Mouse (Mus musculus) v-Abl transformed pro-B cells (cell line): ENCODE results near the gene A730049H05Rik.

ENCODE experiments used
- in situ Hi-C, 2 experiments: fragments of 400-800 bp; cut with MboI; formaldehyde crosslinking; loops; one replicate each; pipeline ENCODE4 v1.15.1; 2025; ENCODE audit not compliant: unreplicated experiment in 2 of 2

Gene A730049H05Rik

DNA sequence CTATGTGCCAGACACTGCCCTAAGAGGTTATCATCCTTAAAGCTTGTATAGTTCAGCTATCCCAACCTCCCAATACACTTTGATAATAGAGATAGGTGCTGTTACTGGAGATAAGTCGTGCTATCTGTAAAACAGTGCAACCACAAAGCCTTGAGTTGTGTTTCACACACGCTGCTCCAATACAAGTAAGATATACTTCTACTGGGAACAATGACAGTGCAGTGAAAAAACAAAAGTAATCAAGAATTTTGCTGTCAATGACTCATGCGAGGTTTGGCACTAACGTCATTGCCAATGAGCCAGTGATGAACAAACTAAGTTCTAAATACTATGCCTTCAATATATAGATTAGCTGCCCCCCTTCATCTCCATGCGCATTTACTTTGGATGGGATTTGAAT, 10.3 kb downstream of the A730049H05Rik start:
- in situ Hi-C loops = no loop called here

DNA sequence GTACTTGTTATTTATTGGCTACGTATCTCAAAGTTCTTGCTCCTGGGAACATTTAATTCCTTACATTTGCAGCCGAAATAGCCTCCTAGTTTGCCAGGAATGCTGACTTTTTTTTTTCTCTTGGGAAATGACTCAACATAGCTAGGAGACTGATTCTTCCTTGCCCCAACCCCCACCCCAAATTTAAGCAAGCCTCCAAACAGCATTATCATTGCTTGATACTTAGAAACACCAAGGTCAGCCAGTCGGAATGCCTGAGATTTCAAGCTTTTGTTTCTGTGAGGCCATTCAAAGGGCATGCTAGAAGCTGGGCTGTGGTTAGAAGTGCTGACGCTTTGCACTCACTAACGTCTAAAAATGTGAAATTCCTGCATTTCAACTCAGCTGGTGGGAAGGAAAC, 11.1 kb downstream of the A730049H05Rik start:
- in situ Hi-C loops = no loop called here

DNA sequence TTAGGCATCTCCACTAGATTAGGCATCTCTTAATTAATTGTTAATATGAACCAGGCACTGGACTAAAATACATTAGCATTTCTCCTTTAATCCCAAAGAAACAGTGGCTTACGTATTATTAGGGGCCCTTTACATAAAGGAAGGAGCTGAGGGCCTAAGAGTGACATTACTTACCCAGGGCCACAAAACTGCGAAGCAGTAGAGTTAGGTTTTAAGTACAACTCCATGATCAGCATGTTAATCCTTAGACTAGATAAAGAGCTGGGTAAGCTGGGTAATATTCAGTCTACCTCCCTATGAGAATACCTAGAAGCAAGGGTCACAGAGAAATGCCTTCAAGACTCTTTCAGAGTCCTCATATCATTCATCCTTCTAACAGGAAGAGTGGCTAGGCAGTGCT, 12.9 kb downstream of the A730049H05Rik start:
- in situ Hi-C loops = no loop called here

DNA sequence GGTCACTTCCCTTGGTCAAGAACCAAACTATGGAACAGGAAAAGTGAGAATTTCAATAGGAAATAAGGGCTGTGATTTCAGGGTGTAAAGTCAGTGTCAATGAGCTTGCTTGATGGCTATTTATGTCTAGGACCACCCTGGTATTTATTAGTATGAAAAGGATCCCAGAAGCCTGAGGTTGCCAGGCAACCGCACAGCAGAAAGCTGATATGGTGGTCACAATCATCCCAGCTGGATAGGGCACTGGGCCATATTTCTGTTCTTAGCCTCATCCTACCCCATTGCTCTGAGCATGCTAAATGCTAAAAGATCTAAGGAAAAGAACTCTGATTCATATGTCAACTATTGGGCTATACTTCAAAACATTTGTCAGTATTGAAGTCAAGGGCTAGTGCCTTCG, 14.8 kb downstream of the A730049H05Rik start:
- in situ Hi-C loops = no loop called here

DNA sequence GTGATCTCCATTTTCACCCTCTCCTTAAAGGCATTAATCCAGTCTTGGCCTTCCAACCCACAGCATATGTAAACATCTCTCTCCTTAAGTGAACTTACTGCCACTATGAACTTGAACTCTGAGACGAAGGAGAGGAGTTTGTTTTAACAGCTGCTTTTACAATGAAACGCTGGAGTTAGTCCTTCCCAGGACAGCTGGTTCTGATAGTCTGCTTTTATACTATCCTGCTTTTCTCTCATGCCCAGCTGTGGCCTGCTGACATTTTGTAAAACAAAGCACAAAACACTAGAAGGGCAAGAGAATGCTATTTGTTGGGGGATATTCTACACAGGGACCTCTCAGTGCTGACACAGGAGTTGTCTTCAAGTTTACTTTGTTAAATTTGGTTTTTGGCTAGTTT, 25.7 kb downstream of the A730049H05Rik start:
- in situ Hi-C loops = no loop called here

DNA sequence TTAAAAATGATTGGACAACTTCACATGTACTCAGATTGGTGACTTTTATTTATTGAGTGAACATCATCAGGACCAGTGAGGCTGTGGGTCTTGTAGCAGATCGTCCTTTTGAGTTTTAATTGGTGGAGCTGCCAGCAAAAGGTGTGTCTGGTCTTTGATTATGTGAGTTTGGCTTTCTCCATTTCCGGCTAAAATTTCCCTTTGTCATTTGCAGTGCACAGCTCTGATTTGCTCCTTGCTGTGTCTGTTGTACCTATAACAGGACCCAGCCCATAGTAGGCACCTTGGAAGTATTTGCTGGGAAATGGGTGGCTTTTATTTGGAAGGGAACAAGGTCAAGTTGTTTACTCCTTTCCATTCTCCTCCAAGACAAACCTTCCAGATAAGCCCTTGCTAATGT, 27.2 kb downstream of the A730049H05Rik start:
- in situ Hi-C loops = no loop called here

DNA sequence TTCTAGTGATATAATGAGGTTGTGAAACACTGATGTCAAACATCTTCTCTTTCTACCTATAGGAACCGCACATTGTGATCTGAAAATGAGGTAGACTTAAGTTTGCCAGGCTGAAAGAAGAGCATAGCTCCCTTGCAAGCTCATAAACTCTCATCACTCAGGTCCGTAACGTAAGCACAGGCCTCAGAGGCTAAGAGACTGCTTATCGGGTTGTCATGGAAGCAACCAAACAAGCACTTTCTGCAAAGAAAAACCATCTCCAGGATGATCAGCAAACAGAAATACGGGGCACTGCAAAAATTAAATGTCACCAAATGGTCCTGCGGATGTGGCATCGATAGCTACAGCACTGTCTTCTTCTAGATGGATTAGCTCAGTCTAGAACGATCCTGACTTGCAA, 29.6 kb downstream of the A730049H05Rik start:
- in situ Hi-C loops = no loop called here

DNA sequence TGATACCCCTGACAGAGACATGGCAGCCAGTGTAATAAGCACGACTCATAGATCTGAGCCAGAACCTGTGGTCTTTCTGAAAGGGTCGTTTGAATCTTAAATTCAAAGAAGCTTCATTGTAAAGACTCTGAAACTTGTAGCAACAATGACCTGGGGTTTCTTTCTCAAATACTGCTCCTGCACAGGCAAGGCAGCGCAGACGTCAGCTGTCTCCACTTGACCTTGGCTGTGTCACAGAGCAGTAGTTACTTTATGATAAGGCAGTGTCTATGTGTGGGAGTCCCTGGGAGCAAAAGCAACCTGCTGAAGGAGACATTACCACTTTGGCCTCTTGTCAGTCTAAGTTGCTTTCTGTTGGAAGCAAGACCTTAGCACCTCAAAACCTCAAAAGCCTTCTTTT, 30.3 kb downstream of the A730049H05Rik start:
- in situ Hi-C loops = no loop called here

DNA sequence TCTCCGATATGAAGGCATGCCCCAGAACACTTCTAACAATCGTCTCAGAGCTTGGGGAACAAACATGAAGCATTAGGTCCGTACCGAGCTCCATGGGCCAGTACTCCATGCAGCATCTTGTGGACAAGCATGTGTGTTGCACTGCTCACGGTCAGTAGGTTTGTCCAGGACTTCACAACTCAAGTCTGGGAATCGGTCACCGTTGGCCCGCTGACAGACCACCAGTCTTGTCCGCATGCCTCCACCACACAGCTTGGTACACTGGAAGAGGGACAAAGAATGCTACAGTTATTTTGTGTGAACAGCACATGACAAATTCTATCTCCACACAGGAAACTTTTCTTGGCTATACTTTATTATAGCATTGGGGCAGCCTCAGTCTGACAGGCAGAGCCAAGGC, 32.9 kb downstream of the A730049H05Rik start:
- in situ Hi-C loops = no loop called here

DNA sequence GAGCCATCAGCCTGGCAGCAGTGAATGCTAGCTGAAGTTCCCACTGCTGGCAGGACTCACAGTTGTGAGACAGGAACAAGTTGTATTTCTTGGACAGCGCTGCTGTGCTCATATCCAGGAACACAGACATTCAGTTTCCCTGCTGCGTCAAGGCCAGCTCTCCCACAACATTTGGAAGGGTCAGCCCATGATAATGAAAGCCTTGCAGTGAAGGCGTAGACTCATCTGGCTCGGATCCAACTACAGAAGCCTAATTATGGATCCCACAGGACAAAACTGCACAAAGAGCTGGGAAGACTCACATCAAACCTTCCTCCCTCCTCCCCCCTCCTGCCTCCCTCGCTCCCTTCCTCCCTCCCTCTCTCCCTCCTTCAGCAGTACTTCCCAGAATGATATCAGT, 34.0 kb downstream of the A730049H05Rik start:
- in situ Hi-C loops = no loop called here

DNA sequence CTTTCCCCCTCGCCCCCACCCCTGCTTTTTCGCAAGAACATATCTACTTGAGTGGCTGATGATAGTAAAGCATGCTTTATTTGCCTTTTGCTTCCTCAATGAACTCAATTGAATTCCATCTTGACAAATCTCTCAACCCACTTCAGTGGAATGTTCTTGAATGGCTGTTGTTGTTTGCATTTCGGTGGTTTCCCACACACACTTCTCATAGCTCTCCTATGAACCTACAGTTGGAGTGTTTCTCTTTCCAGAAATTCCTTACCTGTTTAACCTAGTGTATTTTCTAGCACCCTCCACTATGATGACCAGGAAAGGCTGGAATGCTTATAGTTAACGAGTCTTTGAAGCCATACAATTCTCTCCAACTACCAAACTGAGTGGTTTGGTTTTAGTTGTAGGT, 38.6 kb downstream of the A730049H05Rik start:
- in situ Hi-C loops = no loop called here

DNA sequence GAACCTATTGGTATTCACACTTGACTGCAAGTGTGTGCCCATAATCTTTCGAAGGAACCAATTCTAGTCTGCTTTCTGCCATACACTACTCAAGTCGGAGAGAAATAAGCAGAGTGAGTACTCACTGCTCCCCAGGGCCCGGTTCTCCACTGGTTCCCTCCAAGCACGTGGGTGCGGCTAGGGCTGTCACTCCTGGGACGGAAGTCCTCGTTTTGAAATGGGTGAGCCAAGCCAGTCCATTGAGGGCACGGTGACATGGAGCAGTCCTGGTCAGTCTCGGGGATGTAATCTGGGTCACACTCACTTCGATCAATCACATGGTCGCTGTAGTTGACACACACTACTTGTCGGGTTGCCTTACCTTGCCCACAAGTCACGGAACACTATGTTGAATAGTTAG, 41.5 kb downstream of the A730049H05Rik start:
- in situ Hi-C loops = no loop called here

DNA sequence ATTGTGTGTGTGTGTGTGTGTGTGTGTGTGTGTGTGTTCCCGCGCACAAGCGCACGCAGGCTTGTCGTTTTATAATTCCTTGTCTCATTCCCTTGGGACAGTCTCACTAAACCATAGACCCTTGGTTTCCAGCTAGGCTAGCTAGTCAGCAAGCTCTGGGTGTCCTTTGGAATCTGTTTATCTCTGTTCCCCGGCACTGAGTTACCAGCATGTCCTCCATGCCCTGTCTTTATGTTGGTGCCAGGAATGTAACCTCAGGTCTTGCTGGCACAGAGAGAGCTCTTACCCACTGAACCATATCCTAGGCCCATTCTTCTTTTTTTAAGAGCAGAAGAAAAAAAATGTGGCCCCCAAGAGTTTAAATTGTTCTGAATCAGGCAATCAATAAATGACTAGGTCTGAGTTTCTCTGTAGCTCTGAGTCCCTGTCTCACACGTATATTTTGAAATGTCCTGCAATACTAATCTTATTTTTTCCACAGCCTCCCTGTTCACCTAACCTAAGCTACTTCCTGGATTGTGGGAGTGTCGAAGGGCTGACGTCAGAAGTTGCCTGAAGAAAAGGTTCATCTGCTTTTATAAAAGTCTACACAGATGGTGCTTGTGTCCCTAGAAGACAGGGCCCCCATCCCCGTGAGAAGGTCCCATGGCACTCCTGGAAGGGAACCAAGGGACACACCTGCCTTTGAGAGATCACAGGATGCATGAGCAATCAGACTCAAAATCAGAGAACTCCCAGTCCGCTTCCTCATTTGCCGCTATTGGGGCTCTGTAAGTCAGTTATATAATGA, 42.6 kb downstream of the A730049H05Rik start:
- in situ Hi-C loops = no loop called here

DNA sequence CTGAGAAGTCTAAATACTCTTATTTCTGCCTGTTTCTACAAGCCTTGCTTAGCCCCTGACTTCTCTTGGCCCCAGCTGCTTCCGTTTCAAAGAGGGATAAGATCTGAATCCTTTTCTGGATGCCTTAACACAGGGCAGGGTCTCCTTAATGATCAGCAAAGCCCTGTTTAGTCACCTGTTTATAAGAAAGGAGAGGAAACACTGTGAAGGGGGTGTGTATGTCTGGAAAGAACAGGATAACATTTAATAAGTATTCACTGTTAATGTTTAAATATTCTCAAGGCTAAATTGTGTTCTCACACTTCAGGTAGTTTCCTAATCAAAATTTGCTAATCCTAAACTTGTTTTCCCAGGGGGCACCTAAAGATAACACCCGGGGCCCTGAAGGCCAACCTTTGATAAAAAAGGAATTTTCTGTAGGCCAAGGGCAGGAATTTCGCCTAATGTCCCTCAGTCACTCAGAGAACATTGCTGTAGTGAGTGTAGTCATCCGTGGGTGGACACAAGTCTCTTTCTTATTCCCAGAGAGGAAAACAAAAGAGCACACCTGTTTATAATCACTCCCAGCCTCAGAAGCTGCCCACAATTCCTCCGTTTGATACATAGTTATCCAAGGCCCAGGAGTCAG, 44.1 kb downstream of the A730049H05Rik start:
- in situ Hi-C loops = no loop called here

DNA sequence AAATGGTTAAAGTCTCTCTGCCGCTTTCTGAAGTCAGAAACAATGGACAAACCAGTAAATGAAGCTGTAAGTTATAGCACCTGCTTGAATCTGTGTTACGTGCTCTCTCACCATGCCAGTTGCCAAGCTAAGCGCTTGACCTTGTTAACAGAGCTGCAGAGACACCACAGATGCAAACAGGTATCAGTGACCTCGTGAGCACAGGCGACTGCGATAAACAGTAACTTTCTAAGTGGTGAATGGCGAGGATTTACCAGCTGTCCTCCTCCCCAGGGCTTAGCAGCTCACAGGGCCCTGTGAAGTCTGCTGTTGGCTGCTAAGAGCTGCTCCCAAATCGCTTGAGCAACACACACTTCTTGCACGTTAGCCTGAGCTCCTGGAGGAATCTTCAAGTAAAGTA, 46.3 kb downstream of the A730049H05Rik start:
- in situ Hi-C loops = no loop called here

DNA sequence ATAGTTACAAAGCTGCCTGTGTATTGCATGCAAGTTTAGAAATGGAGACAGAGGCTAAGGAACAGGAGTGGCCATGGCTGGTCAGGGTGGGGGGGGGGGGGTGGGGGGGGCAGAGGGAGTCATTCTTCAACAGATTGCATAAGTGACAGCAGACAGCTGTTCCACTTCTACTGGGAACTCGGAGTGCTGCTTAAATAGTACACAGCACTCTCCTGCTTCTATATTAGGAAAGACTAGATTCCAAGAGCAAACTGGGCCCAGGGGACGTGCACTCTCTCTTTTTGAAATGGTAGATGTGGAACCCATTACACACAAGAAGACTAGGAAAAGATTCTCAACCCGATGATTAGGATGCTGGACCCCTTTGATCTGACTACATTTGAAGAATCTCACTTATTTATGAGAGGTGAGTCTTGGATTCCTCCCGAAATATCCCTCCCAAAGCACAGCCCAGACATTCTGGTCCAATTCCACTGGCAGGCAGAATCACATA, 52.9 kb downstream of the A730049H05Rik start, which contains the start of gene Gm15737:
Gm15737 (plus strand) TSS at position 269 of the 493 bp plus-strand sequence.
- in situ Hi-C loops = no loop called here

DNA sequence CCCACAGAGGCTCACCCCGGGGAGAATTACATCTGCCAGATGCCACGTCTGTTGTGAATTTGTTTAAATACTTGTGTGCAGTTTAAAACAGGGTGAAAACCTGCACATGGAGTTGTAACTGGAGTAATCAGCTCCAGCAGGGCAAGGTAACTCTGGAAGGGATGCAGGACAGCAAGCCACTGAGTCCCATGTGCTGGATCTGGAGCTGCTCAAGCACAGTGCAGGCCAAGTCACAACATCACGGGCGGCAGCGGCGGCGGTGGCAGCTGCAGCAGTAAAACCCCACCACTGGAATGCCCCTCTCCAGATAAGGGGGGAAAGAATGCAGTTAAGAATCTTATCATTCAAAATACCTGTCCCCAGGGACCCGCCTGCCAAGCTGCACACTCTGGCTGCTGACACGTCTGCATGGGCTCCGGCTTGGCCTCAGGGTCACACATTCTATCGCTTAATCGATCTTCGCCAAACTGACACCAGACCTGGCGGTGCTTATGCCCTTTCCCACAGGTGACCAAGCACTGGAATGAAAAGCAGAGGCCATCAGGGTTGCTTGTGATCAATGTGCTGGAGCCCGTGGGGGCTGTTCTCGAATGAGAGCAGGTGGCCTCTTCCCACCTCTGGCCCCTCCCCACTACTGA, 53.4 kb downstream of the A730049H05Rik start:
- in situ Hi-C loops = no loop called here

DNA sequence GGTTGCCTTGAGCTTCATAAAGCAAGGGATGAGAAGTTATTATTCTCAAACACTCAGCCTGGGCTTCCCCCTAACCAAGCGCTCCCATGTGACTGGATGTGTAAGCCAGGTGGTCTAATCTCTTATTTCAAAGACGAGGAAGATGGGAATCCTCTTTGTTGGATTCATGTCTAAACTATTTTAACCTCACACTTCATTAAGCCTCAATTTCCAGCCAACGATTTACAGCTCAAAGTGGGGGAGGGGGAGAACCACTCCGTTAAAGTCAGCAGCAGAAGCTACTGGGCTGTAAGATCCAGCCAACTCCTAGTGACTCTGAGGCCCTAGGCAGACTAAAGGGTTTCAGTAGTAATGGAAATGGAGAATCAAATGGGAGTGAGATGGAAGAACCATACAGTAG, 55.5 kb downstream of the A730049H05Rik start:
- in situ Hi-C loops = no loop called here

DNA sequence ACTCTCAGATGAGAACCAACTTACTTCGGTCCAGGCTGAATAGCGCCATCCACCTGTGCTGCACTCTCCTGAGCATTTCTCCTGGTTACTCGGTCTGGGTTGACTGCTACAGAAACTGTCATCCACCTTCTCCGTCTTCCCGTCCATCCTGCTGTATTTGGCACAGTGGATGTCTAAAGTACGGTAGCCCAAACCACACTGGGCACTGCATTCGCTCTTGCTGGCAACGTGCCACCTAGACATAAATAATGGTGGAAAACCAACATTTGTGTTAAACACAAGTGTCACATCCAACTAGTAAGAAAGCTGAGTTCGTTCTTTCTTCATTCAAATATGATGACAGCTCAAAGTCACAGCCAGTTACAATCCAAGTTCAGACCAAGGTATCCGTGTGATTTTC, 56.5 kb downstream of the A730049H05Rik start:
- in situ Hi-C loops = no loop called here

DNA sequence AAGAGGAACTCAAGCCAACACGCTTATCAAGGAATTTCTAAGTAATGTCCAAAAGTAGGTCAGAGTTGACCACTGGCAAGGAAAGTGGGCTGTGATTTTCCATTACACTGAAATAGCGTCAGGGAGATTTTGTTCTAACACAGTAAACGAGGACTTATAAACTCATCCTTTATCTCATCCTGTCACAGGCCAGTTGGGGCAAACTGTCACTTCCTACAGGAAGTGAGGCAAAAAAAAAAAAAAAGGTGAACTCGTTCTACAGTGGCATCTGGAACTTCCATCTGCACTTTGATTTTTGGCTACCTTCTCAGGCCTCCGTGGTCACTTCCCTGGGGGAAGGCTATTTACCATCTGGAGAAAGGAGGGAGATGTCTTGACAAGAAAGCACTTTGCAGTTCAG, 58.6 kb downstream of the A730049H05Rik start:
- in situ Hi-C loops = no loop called here

DNA sequence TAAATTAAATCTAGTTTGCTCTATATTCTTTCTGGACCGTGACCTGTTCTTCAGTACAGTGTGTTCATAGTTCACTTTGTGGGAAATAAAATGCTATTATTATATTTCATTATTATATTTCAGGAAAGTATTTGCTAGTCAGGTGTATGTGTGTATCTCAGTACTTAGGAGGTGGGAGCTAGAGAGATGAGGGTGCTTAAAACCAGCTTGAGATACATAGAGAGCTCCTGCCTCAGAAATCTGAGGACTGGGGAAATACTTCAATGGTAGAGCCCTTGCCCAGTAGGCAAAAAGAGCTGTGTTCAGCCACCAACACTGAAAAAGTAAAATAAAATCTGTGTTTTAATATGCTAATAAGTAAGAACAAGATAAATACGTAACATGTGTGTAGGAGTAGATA, 59.1 kb downstream of the A730049H05Rik start:
- in situ Hi-C loops = no loop called here

DNA sequence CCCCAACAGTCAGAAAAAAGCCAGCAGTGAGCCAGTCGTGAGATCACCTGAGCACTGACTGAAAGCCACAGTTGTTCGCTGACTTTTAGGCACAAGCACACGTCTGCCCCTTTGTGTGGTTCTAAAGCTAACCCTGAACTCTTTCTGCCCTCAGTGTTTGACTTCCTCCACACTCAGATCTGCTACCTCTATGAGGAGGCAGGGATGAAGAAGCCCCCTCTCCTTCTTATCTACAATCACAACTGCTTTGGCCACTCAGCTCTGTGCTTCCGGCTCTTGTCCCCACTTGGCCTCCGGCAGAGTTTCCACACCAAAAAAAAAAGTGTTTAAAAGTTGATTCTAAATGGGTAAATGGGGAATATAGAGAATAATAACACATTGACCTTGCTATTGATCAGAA, 59.8 kb downstream of the A730049H05Rik start:
- in situ Hi-C loops = no loop called here
